Mouse (Mus musculus) lung, postnatal 14 days (tissue): Measurements from ENCODE around the gene Hhip.
"Not testable (repeated sequence)": the region's sequence is repeated elsewhere in the genome, so short reads cannot be mapped to it uniquely, and the experiment has no call there.

ENCODE experiments used
- DNase-seq: peaks from one replicate; pipeline ENCODE4 v3.0.0; 2021

Hhip gene

GRCm38 (mm10) chr8:79992121-79992848, 65.5 kb downstream of the Hhip start:
- DNase-seq, result no peak

GRCm38 (mm10) chr8:79991420-79991819, 66.4 kb downstream of the Hhip start:
- DNase-seq, result not testable (repeated sequence)

- DNase-seq, result no peak
Observed at GRCm38 (mm10) chr8:79984946-79985345, 72.9 kb downstream of the Hhip start.

GRCm38 (mm10) chr8:79982144-79982543, 75.7 kb downstream of the Hhip start:
- no peak for DNase-seq

- DNase-seq, result no peak
Observed at GRCm38 (mm10) chr8:79966159-79966558, 91.6 kb downstream of the Hhip start.

GRCm38 (mm10) chr8:79952857-79953256, 104.9 kb downstream of the Hhip start:
- DNase-seq, result peak; percentile 43

- DNase-seq, result peak; percentile 27
Observed at GRCm38 (mm10) chr8:79950376-79950775, 107.4 kb downstream of the Hhip start.

- DNase-seq, result peak; percentile 24
Observed at GRCm38 (mm10) chr8:79945501-79946076, 112.2 kb downstream of the Hhip start.

- DNase-seq, result no peak
Observed at GRCm38 (mm10) chr8:79941070-79941469, 116.7 kb downstream of the Hhip start.

- no peak for DNase-seq
Observed at GRCm38 (mm10) chr8:79936856-79937445, 120.9 kb downstream of the Hhip start.

- DNase-seq, result no peak
Observed at GRCm38 (mm10) chr8:79935793-79936192, 122.0 kb downstream of the Hhip start.

GRCm38 (mm10) chr8:79929202-79929601, 128.6 kb downstream of the Hhip start:
- DNase-seq, result no peak

GRCm38 (mm10) chr8:79917211-79917610, 140.6 kb downstream of the Hhip start:
- DNase-seq, result no peak
